Mouse (Mus musculus) bone marrow, adult 2 months (tissue): ENCODE results near the gene Smc1b.

ENCODE experiments used
- CTCF ChIP-seq: fragments of 200-500 bp; IDR thresholded peaks from 2 replicates; pipeline ENCODE4 v1.5.1; 2011; ENCODE audit warnings: low read length, control low read depth; ENCODE audit not compliant: control insufficient read depth, insufficient read depth
- POLR2A ChIP-seq: fragments of 200-500 bp; IDR thresholded peaks from 2 replicates; pipeline ENCODE4 v1.6.1; 2011; ENCODE audit warnings: low read depth, mild to moderate bottlenecking, control low read depth, low read length, borderline replicate concordance; ENCODE audit not compliant: control insufficient read depth

DNA sequence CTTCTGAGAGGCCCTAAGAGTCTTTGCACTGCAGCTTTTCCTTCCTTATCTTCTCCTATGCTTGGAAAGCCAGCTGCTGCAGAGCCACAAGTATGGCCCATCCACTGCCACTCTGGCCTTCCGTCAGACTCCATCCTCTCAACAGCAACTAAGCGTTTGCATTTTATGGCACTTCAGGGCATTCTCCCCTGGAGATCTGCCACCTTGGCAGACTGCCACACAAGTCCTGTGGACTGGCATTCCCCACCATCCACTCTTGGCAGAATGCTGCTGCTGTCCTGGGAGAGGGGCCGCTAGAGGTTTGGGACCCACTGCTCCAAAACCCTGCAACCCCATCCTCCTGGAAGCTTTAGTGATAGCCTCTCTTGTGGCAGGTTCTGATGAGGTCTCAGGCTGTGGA lies 99.9 kb downstream of the Smc1b start:
- TF ChIP-seq POLR2A (no peak), CTCF (no peak)
